Comparison of ENCODE assay signal across 7 mouse cellular contexts in the genomic region with DNA sequence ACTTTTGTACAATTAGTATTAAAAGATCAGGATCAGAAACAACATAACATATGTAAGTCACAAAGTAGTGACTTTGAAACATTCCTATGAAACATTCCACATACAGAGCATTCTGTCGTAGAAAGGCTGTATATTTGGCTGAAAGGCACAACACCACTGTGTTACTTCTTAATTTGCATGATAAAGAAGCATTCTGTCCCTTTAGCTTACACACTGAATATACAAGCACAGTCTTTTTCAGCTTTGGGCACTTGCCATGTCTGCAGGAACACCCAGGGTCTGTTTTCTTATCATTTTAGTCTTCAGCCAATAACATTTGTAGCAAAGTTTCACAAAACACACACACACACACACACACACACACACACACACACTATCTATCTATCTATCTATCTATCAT.
DNase-seq lines count a peak whose midpoint lies in the region; ATAC-seq and TF ChIP-seq lines count a peak whose summit lies in the region.
"Not testable (repeated sequence)": the region's sequence is repeated elsewhere in the genome, so short reads cannot be mapped to it uniquely, and the experiment has no call there.

No protein-coding gene starts in this region.

- H3K4me2 ChIP-seq in forebrain, embryonic 13.5 days; hindbrain, embryonic 13.5 days; midbrain, embryonic 14.5 days (ENCODE audit: low read length): not testable (repeated sequence)

- not testable (repeated sequence) for H3K4me1 ChIP-seq in forebrain, embryonic 13.5 days; hindbrain, embryonic 13.5 days (replicated peaks); midbrain, embryonic 14.5 days (ENCODE audit: control insufficient read depth, insufficient read depth, low read length)

- not testable (repeated sequence) for TF ChIP-seq CTCF in brain, embryonic 14.5 days (IDR thresholded peaks at IDR 0.05; ENCODE audit: borderline replicate concordance, extremely low read depth, insufficient read depth, insufficient read length)

- not testable (repeated sequence) for H3K27ac ChIP-seq in forebrain, embryonic 13.5 days; hindbrain, embryonic 13.5 days; midbrain, embryonic 14.5 days (replicated peaks; ENCODE audit: low read depth, low read length)

- H3K36me3 ChIP-seq in forebrain, embryonic 13.5 days (ENCODE audit: poor library complexity, severe bottlenecking); hindbrain, embryonic 13.5 days; midbrain, embryonic 14.5 days (ENCODE audit: control insufficient read depth, insufficient read depth, low read length): not testable (repeated sequence)

- not testable (repeated sequence) for H3K27me3 ChIP-seq in forebrain, embryonic 13.5 days; hindbrain, embryonic 13.5 days; midbrain, embryonic 14.5 days (ENCODE audit: control insufficient read depth, insufficient read depth, low read length)

- peak; percentile 86 for ATAC-seq in forebrain, embryonic 13.5 days
- ATAC-seq in hindbrain, embryonic 13.5 days (ENCODE audit: low FRiP score), result peak; percentile 59; the same call in 1 of the 2 replicates
- ATAC-seq in megakaryocyte-erythroid progenitor cell, adult 5-6 weeks (replicated peaks; ENCODE audit: low FRiP score, low TSS enrichment, poor library complexity, severe bottlenecking), result 0 out of 2 replicates have a peak, but pooled peaks have one; percentile 22
- peak; percentile 75; the same call in 1 of the 2 replicates for ATAC-seq in midbrain, embryonic 14.5 days (ENCODE audit: low FRiP score, low TSS enrichment)

- 23% methylated on average over 1 of the region's 1 CpGs for WGBS in forebrain, embryonic 13.5 days
- WGBS in hindbrain, embryonic 13.5 days, result 16% methylated on average over 1 of the region's 1 CpGs
- 20% methylated on average over 1 of the region's 1 CpGs for WGBS in midbrain, embryonic 14.5 days

- H3K9me3 ChIP-seq in forebrain, embryonic 13.5 days (replicated peaks); hindbrain, embryonic 13.5 days; midbrain, embryonic 14.5 days (ENCODE audit: control insufficient read depth, low read length): not testable (repeated sequence)

- TF ChIP-seq POLR2A in brain, embryonic 14.5 days (IDR thresholded peaks at IDR 0.05; ENCODE audit: borderline replicate concordance, extremely low read depth, insufficient read depth, insufficient read length, poor library complexity, severe bottlenecking), result not testable (repeated sequence)

- DNase-seq in ES-CJ7 (ENCODE audit: low read depth, low spot score), result peak; percentile 4
- peak; percentile 61 for DNase-seq in brain, embryonic 14.5 days (ENCODE audit: low read depth)
- peak; percentile 4 for DNase-seq in gastrocnemius, postnatal 25 days
- peak; percentile 17 for DNase-seq in midbrain, embryonic 14.5 days

- not testable (repeated sequence) for H3K9ac ChIP-seq in forebrain, embryonic 13.5 days; hindbrain, embryonic 13.5 days; midbrain, embryonic 14.5 days (replicated peaks; ENCODE audit: low read length)

- not testable (repeated sequence) for H3K4me3 ChIP-seq in forebrain, embryonic 13.5 days; hindbrain, embryonic 13.5 days; midbrain, embryonic 14.5 days (replicated peaks; ENCODE audit: low read depth, low read length)

Comparison
In these comparisons a context has a peak if more than half of its experiments do, and no peak if none do; other contexts are left out.
1. DNase-seq: peak in every context shown above with its lines; median percentile 61 in brain, embryonic 14.5 days; 17 in midbrain, embryonic 14.5 days; 4 in ES-CJ7; 4 in gastrocnemius, postnatal 25 days.
2. ATAC-seq: peak in every context shown above with its lines; median percentile 86 in forebrain, embryonic 13.5 days; 75 in midbrain, embryonic 14.5 days; 59 in hindbrain, embryonic 13.5 days; 22 in megakaryocyte-erythroid progenitor cell, adult 5-6 weeks.